Mouse (Mus musculus) neural tube, embryonic 12.5 days (tissue): ENCODE results near the gene Lonp2. TPM values are rescaled to one million over a fixed set of nuclear protein-coding genes. Genes with fewer than 3 reads are reported as not detected.

Experiments used
- ATAC-seq: fragments of 200-750 bp; cut with Nextera tagmentation; 2 replicates; pipeline ENCODE4 v1.8.0; 2017; ENCODE audit warnings: low read depth, mild to moderate bottlenecking, moderate TSS enrichment, moderate library complexity; ENCODE audit not compliant: low FRiP score
- H3K27ac ChIP-seq: fragments of 300-500 bp; sonication (generic); 2 replicates; pipeline ENCODE4 v1.5.1; 2016
- H3K27me3 ChIP-seq: fragments of 300-500 bp; sonication (generic); replicated peaks from 2 replicates; pipeline ENCODE4 v1.6.1; 2016; ENCODE audit warnings: mild to moderate bottlenecking
- H3K36me3 ChIP-seq: fragments of 300-500 bp; sonication (generic); 2 replicates; pipeline ENCODE4 v1.6.1; 2016; ENCODE audit warnings: mild to moderate bottlenecking
- H3K4me1 ChIP-seq: fragments of 300-500 bp; sonication (generic); 2 replicates; pipeline ENCODE4 v1.6.1; 2016
- H3K4me2 ChIP-seq: fragments of 300-500 bp; sonication (generic); replicated peaks from 2 replicates; pipeline ENCODE4 v1.6.1; 2016; ENCODE audit warnings: mild to moderate bottlenecking
- H3K4me3 ChIP-seq: fragments of 300-500 bp; sonication (generic); 2 replicates; pipeline ENCODE4 v1.5.1; 2016
- H3K9ac ChIP-seq: fragments of 300-500 bp; sonication (generic); 2 replicates; pipeline ENCODE4 v1.6.1; 2016; ENCODE audit warnings: mild to moderate bottlenecking
- H3K9me3 ChIP-seq: fragments of 300-500 bp; sonication (generic); 2 replicates; pipeline ENCODE4 v1.6.1; 2016; ENCODE audit warnings: mild to moderate bottlenecking
- WGBS: fragments of 180-500 bp; shearing (Covaris S2); methylation state at CpG from one replicate; pipeline ENCODE4 v1.1.7; 2016; 5-methylcytosine and 5-hydroxymethylcytosine counted together
- polyA plus RNA-seq: library from polyadenylated mRNA; unstranded; fragments of >200 nt; fragmentation: Nextera tagmentation; extraction: Ambion mirVana; gene quantifications from 2 replicates; pipeline ENCODE4 v1.2.1, GENCODE M21; 2016

Gene Lonp2
- 93.0 and 93.1 TPM in 2 replicates for polyA plus RNA-seq

DNA sequence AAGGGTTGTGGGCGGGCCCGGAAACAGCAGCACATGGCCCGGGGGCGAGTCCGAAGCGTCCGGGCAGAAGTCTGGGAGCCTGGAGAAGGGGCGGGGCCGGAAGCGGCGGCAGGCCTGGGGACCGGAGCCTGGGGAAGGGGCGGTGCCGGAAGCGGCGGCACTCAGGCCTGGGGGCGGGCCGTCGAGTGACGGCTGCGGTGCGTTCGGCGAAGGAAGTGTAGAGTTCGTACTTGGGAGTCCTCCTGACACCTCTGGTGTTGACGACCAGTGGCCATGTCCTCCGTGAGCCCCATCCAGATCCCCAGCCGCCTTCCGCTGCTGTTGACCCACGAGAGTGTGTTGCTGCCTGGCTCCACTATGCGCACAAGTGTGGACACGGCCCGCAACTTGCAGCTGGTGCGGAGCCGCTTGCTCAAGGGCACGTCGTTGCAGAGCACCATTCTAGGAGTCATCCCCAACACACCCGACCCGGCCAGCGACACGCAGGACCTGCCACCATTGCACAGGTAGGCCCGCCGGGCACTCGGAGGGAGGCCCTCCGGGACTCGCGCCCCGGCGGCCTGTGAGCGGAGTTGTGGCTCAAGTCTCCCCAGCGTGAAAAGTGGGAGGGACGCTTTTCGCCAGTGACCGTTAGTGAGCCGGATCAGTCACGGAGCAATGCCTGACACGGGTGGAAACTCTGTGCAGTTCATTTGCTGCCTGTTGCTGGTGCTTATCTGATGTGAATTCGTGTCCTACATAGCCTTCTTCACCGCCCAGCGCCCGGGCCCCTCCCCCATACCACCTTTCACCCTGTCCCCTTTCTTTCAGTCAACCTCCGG is at the start of gene Lonp2:
Lonp2 (plus strand) TSS at position 133 of the 821 bp plus-strand sequence.
- ATAC-seq, result peak; percentile 99
- H3K27ac ChIP-seq, result no peak within 1 kb of the TSS; the same call in 1 of the 2 replicates
- no peaks in the 10 kb centered on the region for H3K36me3 ChIP-seq
- H3K9me3 ChIP-seq, result no peaks in the 10 kb centered on the region
- peaks cover 8% of the 10 kb centered on the region for H3K4me1 ChIP-seq
- H3K4me2 ChIP-seq, result peak within 1 kb of the TSS; percentile 87
- WGBS, result under 1% methylated on average over 62 of the region's 62 CpGs
- peak within 1 kb of the TSS; percentile 77 for H3K9ac ChIP-seq
- H3K27me3 ChIP-seq, result no peaks in the 10 kb centered on the region
- peak within 1 kb of the TSS; percentile 74 for H3K4me3 ChIP-seq

DNA sequence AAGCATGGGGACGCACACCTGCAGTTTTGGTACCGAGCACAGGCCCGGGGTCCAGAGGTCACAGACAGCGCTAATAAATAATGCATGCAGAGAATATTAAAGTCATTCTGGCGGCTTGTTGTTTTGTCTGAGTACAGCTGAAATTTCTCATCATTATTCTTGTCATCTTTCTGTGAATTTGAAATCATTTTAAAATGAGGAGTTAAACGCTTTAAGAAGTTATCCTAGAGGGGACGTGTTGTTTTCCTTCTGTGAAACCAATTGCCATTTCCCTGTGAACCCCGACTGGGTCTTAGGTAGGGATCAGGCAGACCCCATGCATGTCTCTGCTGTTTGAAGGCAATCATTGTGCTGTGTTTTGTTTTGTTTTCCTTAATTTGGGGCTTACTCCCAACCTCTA is 46.3 kb upstream of the Lonp2 start:
- WGBS, result 77% methylated on average over 8 of the region's 8 CpGs
- Histone ChIP-seq H3K9ac (no peak overlapping the region), H3K36me3 (no peaks in the 10 kb centered on the region), H3K4me2 (no peak overlapping the region), H3K4me1 (no peaks in the 10 kb centered on the region), H3K4me3 (no peak overlapping the region), H3K27me3 (no peaks in the 10 kb centered on the region), H3K27ac (no peak overlapping the region), H3K9me3 (no peaks in the 10 kb centered on the region)
- no peak for ATAC-seq

DNA sequence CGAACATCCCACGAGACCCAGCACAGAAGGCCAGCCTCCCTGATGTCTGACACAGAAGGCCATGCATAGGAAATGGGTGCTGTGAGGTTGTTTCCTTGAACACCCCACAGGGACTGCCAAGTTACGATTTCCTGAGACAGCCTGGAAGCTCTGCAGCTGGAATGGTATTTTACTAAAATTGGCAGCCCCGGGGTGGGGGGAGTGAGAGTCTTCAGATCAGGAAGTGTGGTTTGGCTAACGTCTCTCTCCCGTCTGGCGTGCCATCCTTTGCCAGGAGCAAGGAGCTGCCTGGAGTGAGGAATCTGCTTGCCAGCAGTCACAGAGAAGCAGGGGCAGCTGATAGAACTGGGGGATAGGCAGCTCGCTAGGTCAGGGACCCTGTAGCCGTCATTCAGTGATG is 45.8 kb upstream of the Lonp2 start:
- H3K4me1 ChIP-seq, result no peaks in the 10 kb centered on the region
- WGBS, result 68% methylated on average over 9 of the region's 9 CpGs
- H3K27me3 ChIP-seq, result no peaks in the 10 kb centered on the region

DNA sequence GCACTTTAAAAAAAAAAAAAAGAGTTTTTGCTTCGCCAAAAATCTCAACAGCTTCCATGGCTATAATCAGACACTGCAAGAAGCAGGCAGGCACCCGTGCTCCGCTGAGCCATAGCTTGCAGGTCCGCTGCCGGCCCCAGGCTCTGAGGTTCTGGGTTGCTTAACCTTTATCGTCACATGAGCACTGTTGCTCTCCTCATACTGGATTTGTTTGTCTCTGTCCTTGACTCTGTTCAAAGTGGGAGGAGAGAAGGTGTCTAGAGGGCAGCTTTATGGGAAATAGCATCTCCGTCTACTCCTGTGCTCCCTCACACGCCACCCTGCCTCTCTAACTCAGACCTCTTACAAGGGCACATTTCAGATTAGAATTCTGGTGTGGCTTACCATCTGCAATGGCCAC is 45.1 kb upstream of the Lonp2 start:
- no peaks in the 10 kb centered on the region for H3K27me3 ChIP-seq
- no peak for ATAC-seq
- H3K4me1 ChIP-seq, result no peaks in the 10 kb centered on the region
- H3K27ac ChIP-seq, result no peak overlapping the region
- no peaks in the 10 kb centered on the region for H3K9me3 ChIP-seq
- H3K4me3 ChIP-seq, result no peak overlapping the region
- 84% methylated on average over 8 of the region's 8 CpGs for WGBS
- H3K9ac ChIP-seq, result no peak overlapping the region
- no peak overlapping the region for H3K4me2 ChIP-seq
- no peaks in the 10 kb centered on the region for H3K36me3 ChIP-seq

More for the DNA sequence above, 45.8 kb upstream of the Lonp2 start:
- Histone ChIP-seq H3K27ac (no peak overlapping the region), H3K36me3 (no peaks in the 10 kb centered on the region), H3K4me2 (no peak overlapping the region), H3K9ac (no peak overlapping the region), H3K9me3 (no peaks in the 10 kb centered on the region), H3K4me3 (no peak overlapping the region)
- no peak for ATAC-seq

DNA sequence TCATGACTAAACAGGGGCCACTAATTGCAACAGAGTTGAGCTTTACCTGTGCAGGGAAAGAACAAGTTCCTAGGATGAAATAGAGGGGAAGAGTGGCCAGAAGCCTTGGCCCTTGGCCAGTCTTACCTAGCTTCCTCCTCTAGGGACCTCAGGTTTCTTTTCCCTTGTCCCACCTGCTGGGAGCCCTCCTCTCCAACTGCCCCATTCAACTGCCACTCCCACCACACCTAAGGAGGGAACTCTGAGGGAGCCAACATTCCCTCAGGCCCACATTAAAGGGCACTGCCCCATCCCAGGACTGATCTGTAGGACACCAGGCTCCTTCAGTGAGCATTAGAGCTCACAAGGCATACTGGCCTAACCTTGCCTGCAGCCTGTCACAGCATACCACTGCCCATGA is 43.4 kb upstream of the Lonp2 start, which contains the start of gene Abcc12:
Abcc12 (minus strand) TSS at position 229 of the 400 bp plus-strand sequence.
- ATAC-seq, result no peak
- no peaks in the 10 kb centered on the region for H3K27me3 ChIP-seq
- no peak within 1 kb of the TSS for H3K4me3 ChIP-seq
- no peak within 1 kb of the TSS for H3K9ac ChIP-seq
- no peaks in the 10 kb centered on the region for H3K9me3 ChIP-seq
- H3K36me3 ChIP-seq, result no peaks in the 10 kb centered on the region
- no peak within 1 kb of the TSS for H3K4me2 ChIP-seq
- no peaks in the 10 kb centered on the region for H3K4me1 ChIP-seq
- no peak within 1 kb of the TSS for H3K27ac ChIP-seq

DNA sequence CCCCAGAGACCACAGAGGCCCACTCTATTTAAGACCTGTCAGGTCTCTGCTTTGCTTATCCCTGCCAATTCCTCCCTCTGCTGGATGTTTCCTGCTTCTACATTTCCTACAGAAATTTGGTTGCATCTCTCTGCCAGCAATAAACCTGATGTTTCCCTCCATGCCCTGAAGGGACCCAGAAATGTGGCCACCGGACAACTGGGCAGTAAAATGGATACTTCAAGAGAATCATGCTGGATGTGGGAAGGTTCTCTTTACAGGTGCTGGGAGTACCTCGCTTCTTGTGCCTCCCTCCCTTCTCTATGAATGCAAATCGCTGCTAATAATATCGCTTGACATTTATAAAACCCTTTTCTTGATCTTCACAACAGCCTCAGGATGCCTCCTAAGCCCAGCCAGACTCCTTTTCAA is 41.9 kb upstream of the Lonp2 start:
- Histone ChIP-seq H3K27me3 (no peaks in the 10 kb centered on the region), H3K9ac (no peak overlapping the region), H3K36me3 (no peaks in the 10 kb centered on the region), H3K4me3 (no peak overlapping the region), H3K4me2 (no peak overlapping the region), H3K9me3 (no peaks in the 10 kb centered on the region), H3K27ac (no peak overlapping the region), H3K4me1 (no peaks in the 10 kb centered on the region)
- no peak for ATAC-seq
- 81% methylated on average over 4 of the region's 4 CpGs for WGBS

DNA sequence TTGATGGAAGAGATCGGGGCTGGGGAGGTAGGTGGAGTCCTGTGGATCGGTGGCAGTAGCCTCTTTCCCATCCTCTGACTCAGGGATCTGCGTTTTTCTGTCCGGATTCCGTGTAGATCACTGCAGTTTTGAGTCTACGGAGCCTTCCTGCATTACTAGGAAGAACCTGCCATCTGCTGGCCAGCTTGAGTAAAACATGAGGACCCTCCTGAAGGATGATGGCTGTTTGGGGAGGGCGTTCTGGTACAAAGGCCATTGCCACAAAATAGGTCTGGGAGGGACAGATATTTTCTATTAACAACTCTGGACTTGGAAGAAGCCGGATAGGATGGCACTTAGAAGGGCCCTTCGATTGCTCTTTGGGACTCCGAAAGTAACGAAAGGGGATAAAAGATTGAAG is 38.7 kb upstream of the Lonp2 start:
- peak; percentile 75 for ATAC-seq
- Histone ChIP-seq H3K4me3 (peak overlapping the region; percentile 36), H3K9me3 (no peaks in the 10 kb centered on the region), H3K27ac (no peak overlapping the region), H3K9ac (0 out of 2 replicates have a peak overlapping the region, but pooled peaks have one; percentile 29), H3K36me3 (no peaks in the 10 kb centered on the region), H3K4me1 (no peaks in the 10 kb centered on the region), H3K27me3 (no peaks in the 10 kb centered on the region), H3K4me2 (peak overlapping the region; percentile 69)
- WGBS, result 3% methylated on average over 11 of the region's 11 CpGs

DNA sequence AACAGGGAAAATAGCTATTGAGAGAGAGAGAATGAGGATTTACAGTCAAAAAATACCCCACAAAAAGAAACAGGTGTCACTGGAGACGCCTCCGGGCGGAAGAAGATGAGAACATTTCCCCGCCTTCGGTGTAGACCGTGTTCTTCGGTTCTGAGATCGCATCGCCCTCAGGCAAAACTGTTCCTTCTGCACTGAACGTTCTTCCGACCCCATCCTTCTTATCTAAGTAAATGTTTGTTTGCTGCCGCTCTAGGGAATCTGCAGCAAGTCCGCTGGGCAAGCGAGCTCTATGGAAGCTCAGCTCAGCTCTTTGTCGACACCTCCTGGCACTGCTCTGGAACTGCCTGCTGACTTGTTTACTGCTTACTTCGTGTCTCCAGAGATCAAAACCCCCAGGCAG is 38.3 kb upstream of the Lonp2 start:
- Histone ChIP-seq H3K9me3 (no peaks in the 10 kb centered on the region), H3K27ac (no peak overlapping the region), H3K27me3 (no peaks in the 10 kb centered on the region), H3K9ac (0 out of 2 replicates have a peak overlapping the region, but pooled peaks have one; percentile 29), H3K4me3 (peak overlapping the region; percentile 36), H3K4me1 (no peaks in the 10 kb centered on the region), H3K36me3 (no peaks in the 10 kb centered on the region), H3K4me2 (peak overlapping the region; percentile 69)
- WGBS, result 1% methylated on average over 16 of the region's 16 CpGs
- ATAC-seq, result peak; percentile 83

DNA sequence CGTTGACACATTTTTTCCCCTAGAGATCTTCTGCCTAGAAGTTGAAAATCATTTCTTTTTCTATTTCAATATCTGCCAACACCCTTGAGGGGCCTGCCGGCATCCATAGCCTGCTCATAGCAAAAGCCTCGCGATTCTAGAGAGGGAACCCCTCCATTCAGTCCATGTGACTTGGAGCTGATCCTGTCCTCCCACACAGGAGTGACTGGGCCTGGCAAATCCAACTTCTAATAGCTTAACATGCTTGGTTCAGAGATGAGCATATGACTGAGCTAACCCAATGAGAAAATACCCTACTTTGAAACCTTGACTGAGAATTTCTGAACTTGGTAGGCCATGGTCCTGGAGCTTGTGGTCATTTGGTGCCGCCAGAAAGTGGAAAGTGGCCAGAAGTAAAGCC is 37.8 kb upstream of the Lonp2 start:
- H3K27me3 ChIP-seq, result no peaks in the 10 kb centered on the region
- H3K4me3 ChIP-seq, result no peak overlapping the region
- no peak overlapping the region for H3K9ac ChIP-seq
- no peaks in the 10 kb centered on the region for H3K36me3 ChIP-seq
- H3K4me2 ChIP-seq, result no peak overlapping the region
- no peak overlapping the region for H3K27ac ChIP-seq
- ATAC-seq, result no peak
- WGBS, result 42% methylated on average over 5 of the region's 5 CpGs
- H3K4me1 ChIP-seq, result no peaks in the 10 kb centered on the region
- H3K9me3 ChIP-seq, result no peaks in the 10 kb centered on the region

DNA sequence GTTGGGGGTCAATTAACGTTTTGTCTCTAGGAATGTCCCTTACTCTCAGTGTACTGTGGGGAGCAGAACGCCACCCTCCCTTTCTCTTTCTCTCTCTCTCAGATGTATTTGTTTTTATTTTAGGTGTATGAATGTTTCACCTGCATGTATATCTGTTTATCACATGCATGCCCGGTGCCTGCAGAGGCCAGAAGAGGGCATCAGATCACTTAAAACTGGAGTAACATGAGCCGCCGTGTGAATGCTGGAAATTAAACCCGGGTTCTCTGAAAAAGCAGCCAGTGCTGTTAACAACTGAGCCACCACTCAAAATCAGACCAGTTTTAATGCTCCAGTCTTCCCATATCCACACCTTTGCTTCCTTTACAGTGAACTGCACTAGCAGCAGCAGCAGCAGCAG is 37.2 kb upstream of the Lonp2 start:
- ATAC-seq, result no peak
- Histone ChIP-seq H3K4me3 (no peak overlapping the region), H3K4me2 (no peak overlapping the region), H3K27ac (no peak overlapping the region), H3K9me3 (no peaks in the 10 kb centered on the region), H3K27me3 (no peaks in the 10 kb centered on the region), H3K9ac (no peak overlapping the region), H3K36me3 (no peaks in the 10 kb centered on the region), H3K4me1 (no peaks in the 10 kb centered on the region)
- WGBS, result 51% methylated on average over 6 of the region's 6 CpGs

DNA sequence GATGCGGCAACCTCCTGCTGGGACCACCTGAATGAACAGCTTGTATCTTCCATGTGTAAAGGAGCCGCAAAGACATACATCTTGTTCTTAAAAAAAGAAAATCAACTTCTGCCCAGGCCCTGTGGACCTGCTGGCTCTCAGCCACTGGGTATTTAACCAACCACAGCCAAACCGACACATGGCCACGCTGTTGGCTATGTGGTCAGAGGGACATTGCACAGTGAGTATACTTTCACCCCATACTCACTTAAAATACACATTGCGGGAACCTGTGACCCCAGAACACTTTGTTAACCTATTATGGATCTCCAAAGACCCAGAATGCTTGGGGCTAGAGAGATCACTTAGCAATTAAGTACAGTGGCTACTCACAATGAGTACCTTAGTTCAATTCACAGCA is 35.5 kb upstream of the Lonp2 start:
- 89% methylated on average over 5 of the region's 5 CpGs for WGBS
- Histone ChIP-seq H3K4me2 (no peak overlapping the region), H3K36me3 (no peaks in the 10 kb centered on the region), H3K27ac (no peak overlapping the region), H3K27me3 (no peaks in the 10 kb centered on the region), H3K4me1 (no peaks in the 10 kb centered on the region), H3K9ac (no peak overlapping the region), H3K9me3 (no peaks in the 10 kb centered on the region), H3K4me3 (no peak overlapping the region)
- ATAC-seq, result no peak

DNA sequence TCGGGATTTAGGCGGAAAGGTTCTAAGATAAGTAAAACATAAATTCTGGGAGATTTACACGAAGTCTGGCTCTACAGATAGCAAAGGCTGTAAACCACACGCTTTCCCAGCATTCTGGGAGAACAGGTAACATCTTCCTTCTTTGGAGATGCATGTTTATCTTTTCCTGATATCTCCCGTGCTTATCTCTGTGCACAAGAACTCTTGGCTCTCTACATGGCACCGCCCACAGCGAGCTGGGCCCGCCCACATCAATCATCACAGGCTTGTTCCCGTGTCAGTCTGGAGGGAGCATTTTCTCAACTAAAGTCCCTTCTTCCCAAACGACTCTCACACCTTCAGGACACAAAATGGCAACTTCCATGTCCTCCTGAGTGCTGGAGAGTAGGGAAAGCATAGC is 30.7 kb upstream of the Lonp2 start:
- H3K9ac ChIP-seq, result no peak overlapping the region
- 69% methylated on average over 10 of the region's 10 CpGs for WGBS
- no peak for ATAC-seq
- no peaks in the 10 kb centered on the region for H3K9me3 ChIP-seq
- H3K36me3 ChIP-seq, result no peaks in the 10 kb centered on the region
- H3K4me3 ChIP-seq, result no peak overlapping the region
- no peak overlapping the region for H3K4me2 ChIP-seq
- no peak overlapping the region for H3K27ac ChIP-seq
- no peaks in the 10 kb centered on the region for H3K4me1 ChIP-seq
- no peaks in the 10 kb centered on the region; the same call in 1 of the 2 replicates for H3K27me3 ChIP-seq
